Mouse (Mus musculus): ENCODE data around the gene Tchp.

Gene Tchp

DNA sequence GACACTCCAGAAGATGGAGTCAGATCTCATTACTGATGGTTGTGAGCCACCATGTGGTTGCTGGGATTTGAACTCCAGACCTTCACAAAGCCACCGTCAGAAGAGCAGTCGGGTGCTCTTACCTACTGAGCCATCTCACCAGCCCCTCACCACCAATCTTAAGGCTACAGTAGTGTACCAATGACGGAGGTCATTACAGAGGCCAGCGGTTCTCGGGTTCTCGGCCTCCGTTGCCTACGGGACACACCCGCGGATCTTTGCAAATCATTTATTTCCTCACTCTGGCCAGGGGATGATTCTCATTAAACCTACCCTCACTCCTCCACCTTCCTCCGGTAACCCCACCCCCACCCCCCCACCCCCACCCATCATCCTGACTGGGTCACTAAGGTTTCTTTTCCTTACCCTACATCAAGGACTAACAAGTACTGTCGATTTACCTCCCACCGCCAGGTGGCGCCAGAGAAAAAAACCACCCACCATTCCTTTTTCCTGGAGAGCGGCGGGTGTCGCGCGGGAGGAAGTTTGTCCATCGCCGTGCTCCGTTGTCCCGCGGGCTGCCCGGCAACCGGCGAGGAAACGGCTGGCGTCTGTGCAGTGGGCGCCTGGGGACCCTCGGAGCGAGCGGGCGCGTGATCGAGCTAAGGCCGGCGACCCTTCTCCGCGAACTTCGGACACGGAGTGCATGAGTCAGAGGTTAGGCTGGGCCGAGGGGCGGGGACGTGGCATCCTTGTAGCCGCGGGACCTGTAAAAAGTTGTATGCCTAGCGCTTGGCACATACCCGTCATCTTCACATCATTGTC lies at the start of gene Tchp:
TSS of gene Tchp (plus strand) at position 496 of the 804 bp plus-strand sequence.
- peak; percentile 95 for DNase-seq

DNA sequence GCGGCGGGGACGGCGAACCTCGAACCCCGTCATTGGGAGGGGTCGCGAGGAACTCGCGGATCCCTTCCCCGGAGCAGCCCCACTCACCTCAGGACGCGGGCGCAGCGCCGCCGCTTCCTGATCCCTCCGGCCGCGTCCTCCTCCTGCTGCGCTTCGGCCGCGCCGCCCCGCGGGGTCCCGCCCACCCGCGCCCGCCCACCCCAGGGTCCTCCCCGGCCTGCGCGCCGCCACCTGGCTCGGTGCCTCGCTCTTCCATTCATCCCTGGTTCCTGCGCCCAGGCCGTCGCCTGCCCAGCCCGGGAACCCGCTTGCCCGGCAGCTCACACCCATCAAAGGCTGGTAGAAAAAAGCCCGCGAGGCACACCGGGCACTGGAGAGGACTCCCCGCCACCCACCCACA lies 49.3 kb upstream of the Tchp start, which contains the start of gene Trpv4:
TSS of gene Trpv4 (minus strand) at position 167 of the 400 bp plus-strand sequence.
- DNase-seq, result no peak

DNA sequence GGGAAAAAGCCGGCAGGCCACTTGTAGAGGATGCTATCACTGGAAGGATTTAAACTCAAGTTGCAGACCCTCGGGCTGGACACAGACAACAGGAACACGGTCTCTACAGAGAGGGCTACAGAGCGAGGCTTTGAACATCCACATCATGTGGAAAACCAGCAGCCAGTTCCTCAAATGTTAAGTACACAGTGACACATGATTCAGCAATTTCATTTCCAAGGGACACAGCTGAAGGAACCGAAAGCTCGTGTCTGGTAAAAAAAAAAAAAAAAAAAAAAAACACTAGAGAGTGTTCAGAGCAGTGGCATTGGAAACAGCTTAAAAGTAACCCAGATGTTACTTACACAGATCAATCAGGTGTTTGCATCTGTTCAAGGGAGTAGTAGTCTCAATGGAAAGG lies 46.5 kb upstream of the Tchp start:
- no peak for DNase-seq

DNA sequence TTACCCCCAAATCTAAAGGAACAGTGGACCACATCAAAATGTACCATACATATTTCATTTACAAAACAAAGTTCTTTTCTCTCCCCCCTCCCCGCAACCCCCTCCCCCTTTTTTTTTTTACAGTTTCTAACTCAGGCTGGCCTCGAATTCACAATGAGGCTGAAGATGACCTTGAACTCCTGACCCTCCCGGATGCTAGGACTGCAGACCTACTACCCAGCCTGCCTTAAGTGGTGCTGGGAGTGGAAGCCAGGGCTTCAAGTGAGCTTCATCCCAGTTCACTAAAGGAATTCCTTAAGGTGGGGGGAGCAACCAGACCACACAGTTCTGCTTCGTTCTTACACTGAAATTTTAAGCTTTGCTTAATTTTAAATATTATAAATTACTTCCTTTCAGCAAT lies 43.4 kb upstream of the Tchp start:
- DNase-seq, result no peak

DNA sequence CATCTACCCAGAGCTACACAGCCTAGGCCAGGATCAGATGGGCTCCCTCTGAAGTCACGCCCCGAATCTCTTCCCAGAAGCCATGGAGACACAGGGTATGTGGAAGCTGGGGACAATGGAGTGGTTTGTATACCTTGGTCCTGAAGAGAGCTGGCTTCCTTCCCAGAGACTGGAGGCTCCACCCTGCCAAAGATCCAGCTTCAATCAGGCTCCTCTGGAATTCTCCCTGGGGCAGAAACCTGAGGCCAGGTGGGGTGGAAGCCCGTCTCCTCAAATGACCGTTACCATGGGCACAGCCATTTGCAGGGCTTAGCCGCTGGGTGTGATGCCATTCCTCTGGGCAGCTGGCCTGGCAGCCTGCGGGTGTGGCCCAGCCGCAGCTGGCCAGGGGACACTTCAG lies 42.8 kb upstream of the Tchp start:
- DNase-seq, result peak; percentile 79

DNA sequence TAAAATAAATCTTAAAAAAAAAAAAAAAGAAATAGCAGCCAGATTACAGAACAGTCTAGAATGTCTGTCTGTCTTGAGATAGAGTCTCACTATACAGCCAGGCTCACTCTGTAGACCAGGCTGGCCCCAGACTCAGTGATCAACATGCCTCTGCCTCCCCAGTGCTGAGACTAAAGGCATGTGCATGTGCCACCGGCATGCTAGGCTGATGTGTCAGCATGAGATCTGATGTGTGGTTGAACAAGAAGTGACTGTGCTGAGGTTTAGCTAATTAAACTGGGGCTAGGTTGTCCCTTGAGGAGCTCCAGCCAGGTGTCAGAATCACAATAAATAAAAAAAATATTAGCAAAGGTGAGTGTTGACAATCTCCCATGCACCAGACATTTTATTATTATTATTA lies 40.9 kb upstream of the Tchp start:
- DNase-seq, result no peak

DNA sequence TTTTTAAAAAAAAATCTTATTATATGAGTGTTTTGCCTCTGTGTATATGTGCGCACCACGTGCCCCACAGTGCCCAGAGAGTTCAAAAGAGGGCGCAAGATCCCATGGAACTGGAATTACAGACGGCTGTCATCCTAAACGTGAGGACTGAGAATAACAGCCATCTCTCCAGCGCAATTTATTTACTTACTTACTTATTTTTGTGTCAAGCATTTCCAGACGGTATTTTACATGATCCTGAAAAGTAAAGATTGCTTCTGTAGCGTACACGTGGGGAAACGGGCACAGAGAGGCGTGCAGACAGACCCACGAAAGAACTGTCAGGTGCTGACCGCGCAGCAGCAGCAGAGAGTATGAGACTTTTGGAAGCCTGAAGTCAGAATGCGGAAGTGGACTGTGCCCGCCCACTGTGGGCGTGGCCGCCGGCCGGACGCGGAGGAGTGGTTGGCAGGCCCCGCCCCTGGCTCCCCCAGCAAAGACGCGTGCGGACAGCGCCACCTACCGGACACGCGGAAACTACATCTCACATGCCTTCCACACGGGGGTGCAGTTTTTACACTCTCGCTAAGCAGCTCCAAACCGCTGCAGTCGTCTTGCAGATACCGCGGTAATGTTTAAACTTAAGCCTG lies 40.2 kb upstream of the Tchp start:
- peak; percentile 99 for DNase-seq

DNA sequence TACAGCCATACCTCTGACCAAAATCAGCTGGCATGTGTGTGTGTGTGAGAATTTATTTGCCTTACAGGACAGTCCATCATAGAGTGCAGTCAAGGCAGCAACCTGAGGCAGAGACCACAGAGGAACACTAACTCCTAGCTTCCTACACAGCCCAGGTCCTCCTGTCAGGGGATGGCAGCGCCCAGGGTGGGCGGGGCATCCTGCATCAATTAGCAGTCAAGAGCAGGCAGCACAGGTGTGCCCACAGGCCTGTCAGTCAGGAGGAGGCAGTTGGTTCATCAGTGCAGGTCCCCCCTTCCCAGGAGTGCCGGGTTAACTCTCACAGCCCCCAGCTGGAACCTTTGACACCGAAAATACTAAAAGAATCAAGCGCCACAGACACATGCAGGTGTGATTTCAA lies 38.5 kb upstream of the Tchp start:
- DNase-seq, result no peak

DNA sequence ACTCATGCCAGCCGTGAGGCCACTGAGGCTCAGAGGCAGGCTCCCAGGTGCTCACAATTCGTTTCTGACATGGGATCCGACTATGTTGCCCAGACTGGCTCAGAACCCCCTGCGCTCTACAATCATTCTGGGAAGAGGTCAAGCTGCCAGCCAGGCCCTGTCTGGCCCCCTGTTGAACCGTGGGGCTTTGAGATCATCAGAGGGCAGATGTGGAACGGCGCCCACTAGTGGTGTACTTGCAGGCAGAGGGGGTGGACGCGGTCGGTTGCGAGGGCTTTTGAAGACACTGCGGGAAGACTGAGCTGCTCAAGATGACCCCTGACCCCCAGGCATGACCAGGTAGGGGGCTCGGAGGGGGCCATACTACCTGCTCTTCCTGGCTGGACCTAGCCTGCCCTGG lies 34.4 kb upstream of the Tchp start:
- no peak for DNase-seq

DNA sequence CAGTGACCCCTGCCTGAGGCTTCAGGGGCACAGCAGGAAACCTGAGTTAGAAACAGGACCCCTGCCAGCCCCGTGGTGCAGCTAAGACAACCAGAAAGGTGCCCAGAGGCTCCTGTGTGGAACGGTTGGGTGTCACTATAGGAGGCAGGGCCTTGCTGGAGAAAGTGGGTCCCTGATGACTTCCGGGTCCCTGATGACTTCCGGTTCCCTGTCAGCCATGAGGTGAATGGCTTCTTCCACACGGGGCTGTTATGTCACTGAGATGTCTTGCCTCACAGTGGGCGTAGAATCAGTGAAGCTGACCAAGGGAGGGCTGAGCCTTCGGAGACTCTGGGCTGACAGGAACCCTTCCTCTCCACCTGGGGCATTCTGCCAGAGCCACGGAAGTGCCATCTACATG lies 33.0 kb upstream of the Tchp start:
- no peak for DNase-seq

DNA sequence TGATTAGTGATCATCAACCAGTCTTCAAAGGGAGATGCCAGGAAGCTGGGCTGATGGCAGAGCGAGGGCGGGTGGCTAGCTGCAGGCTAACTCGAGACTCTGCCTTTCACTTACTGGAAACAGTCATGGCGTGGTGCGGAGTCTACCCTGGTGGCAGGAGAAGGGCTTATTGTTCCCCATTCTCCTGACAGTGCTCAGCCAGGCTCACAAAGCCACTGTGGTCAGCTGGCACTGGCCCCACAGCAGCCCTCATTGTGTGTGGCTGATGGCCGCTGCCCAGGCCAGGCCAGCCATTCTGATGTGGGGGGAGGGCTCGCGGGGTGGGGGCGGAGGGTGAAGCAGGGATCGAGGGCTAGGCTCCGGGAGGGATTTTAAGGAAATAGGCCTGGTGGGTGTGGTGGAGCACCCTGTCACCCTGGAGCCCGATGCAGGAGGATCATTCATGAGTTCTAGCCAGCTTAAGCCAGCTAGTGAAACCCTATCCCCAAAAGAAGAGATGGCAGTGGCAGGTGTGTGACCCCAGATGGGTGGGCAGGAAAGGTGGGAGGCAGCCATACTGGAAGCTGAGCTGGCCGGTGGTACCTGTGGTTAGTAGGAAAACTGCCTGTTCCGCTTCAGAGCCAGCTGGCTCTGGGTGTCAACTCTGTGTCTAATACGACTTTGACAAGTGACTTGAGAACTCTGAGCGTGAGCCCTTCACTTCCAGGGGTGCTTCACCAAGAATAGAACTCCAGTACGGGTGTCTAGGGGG lies 27.5 kb upstream of the Tchp start:
- no peak for DNase-seq

DNA sequence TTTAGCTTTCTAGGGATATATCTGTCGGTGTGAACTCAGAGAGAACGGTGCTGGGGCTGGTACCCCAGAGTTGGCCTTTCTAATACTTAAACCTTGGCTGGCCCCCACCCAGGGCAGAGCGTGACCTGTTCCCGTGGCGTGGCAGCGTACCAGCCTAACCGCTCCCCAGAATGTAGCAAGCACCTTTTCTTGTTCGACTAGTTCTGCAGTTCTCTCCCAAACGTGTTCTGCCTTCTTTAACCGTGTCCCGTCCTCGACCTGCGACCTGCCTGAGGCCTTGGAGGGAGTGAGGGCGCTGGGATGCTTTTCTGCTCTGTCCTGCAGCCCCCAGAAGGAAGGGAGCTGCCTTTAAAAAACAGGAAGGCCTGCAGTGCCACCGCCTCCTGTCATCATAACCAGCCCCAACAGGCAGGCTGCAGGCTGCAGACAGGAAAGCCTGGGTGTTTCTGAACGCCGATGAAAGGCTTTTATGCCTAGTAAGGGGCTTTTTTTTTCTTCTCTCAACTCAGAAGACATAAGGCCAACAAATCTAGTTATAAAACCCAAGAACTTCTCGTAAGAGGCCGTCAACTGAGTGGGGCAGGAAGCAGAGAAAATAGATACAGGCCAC lies 26.8 kb upstream of the Tchp start:
- DNase-seq, result peak; percentile 59

DNA sequence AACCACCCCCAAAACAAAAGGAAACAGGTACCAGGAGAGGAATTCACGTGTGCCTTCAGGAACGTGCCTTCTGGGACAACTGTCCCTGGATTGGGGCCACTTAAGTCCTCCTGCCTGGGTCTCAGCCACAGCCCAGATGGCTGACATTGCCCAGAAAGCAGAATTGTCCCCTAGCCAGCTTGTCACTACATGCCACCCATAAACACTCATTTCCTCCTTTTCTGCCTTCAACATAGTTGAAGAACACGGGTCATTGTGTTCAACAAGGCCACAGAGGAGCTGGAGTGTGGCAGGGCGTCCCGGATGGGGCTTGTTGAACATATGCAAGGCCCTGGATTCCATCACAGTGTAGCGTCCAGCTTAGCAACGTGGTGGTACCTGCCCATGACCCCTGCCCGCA lies 25.8 kb upstream of the Tchp start:
- DNase-seq, result peak; percentile 81

DNA sequence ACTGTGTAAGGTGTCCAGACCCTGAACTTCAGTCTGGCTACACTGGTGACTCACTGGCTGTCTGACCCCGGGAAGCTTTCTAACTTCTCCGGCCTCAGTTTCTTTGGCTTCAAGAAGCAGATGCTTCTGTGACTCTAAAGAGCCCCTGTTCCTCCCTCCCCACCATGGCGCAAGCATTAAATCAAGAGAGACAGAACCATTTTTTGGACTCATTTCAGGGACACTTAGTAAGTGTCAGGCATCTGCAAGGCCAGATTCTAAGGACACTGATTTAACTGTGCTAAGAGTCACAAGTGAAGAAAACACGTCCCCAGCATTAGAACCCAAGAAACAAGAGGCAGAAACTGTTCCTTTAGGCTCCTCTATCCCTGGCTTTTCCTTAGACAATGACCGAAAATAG lies 21.6 kb upstream of the Tchp start:
- no peak for DNase-seq

DNA sequence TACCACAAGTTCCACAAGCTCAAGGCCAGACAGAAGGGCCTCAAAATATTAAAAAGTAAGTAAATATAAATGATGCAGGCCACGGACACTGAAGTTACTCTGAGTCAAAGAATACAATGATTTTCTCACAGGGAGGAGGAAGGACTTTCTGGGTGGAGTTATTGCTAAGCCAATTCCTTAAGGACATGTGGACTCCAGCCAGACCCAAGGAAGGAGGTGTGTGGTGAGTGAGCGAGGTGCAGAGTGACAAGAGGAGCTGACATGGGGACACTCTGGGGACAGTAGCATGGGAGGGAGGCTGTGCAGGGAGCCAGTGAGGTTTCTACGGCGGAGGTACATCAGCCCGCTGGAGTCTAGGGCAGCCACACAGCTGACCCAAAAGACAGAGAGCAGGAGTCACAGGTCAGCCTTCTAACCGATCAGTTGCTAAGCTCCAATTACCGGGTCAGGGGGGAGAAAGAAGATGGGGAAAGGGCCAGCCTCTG lies 20.8 kb upstream of the Tchp start:
- DNase-seq, result peak; percentile 64

DNA sequence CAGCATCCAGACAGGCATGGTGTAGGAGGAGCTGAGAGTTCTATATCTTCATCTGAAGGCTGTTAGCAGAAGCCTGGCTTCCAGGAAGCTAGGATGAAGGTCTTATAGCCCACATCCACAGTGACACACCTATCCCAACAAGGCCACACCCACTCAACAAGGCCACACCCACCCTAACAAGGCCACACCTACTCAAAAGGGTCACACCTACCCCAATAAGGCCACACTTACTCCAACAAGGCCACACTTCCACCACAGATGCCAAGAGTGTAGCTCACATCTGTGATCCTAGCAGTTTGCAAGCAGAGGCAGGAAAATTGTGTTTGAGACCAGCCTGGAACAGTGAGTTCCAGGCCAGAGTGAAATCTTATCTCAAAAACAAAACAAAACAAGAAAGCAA lies 19.7 kb upstream of the Tchp start:
- peak; percentile 32 for DNase-seq

DNA sequence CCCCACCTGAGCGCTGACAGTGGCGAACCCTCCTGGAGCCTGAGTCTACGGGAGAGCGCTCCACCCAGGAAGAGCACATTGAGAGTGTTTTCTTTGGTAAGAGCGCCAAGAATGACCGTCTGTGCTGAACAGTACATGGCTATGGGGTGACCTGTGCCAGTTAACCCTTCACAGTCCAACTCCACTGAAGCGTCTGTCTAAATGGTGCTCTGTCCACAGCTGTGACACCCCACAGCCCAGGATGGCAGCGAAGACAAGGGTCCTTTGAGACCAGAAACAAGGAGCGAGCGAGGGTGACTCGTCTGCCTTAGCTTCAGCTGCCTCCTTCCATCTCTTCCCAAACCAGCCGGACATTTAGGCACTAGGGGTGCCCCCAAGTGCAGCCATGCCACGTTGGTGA lies 18.9 kb upstream of the Tchp start:
- no peak for DNase-seq

DNA sequence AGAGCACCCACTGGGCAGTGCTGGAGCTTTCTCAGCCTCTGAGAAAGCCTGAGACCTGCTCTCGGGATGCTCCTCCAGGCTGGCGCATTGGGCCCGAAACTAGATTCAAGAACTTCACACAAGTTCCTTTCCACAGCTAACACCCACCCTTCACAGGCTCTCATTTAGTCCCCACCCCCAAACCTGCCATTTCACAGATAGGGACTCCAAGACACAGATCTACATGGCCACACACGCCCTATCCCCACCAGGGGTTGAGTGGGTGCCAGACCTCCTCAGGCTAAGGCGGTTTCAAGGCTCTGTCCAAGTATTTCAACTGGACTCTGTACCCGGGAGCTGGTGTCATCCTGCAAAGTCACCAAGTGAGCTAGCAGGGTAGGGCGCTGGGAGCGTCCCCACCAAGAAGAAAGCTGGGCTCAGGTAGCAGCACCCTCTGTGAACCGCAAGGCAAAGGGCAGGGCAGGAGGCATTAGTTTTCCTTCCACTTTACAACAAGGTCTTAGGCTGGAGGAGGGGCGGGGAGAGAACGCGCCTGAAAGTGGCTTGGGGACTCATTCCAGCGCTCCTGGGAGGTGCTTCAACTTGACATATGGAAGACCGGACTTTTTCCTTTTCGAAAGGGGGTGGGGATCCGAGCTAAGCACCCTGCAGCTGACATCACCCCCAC lies 17.7 kb upstream of the Tchp start:
- peak; percentile 69 for DNase-seq

DNA sequence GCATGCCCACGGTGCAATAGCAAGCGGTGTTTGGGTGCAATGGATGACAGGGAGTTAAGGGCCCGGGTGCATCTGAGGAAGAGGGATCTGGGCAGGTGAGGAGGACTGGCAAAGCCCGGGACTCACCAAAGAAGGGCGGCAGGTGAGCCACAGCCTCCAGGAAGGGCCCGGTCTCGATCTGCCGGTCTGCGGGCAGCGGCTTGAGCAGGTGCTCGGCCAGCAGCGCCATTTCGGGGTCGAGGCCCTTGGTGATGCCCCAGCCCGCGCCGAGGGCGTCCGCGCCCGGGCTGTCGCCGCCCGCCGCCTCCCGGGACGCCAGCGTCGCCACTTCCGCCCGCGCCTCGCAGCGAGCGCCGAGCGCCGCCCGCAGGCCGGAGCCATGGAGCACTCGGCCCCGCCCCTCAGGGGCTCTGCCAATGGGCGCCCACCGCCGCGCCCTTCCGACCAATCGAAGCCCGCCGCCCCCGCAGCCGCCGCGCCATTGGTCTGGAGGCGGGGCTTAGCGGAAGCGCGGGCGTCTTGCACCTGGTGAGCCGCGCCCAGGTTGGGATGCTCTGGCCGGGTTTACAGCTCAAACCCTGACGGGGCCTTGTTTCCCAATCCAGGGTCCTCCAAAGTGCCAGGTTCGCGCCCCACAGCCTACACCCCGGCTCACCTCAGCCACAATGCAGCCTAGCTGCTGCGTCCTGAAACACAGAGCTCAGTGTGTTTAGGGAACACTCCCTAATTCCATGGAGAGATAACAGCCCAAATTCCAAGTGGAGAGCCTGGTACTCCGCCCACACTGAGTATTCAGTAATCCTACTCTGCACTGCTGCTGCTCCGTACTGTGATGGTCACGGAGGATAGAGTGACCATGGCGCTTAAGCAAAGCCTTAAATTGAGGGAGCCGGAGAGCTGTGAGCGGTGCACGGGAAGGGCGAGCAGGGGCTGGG lies 16.7 kb upstream of the Tchp start, which contains the start of gene Gltp:
TSS of gene Gltp (minus strand) at position 352 of the 935 bp plus-strand sequence.
- peak; percentile 95 for DNase-seq

DNA sequence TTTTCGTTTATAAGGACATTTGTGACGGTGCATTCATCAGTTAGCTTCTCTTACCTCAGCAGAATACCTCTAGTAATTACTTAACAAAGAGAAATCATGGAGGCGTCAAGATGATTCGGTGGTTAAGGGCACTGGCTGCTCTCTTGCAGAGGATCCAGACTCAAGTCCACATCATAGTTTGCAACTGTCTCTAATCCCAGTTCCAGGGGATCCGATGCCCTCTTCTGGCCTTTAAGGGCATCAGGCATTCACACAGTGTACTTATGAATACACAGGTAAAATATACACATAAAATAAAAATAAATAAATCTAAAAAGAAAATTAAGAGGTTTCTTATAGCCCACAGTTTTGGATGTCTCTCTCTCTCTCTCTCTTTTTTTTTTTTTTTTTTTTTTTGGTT lies 11.8 kb upstream of the Tchp start:
- DNase-seq, result no peak

DNA sequence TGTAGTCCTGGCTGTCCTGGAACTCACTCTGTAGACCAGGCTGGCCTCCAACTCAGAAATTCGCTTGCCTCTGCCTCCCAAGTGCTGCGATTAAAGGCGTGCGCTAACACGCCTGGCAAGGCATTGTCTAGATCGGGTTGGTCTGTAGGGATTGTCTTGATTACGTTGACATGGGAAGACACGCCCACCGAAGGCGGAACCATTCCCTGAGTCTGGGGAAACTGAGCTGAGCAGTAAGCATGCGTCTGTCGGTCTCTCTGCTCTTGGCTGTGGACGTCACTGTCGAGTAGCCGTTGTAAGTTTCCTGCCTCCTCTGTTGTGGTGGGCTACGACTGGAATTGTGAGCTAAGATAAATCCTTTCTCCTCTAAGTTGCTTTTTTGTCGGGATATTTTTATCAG lies 10.6 kb upstream of the Tchp start:
- no peak for DNase-seq
